Mouse (Mus musculus) brain, embryonic 18.5 days (tissue): ENCODE data around the gene Mical1.

Experiments
- DNase-seq: peaks from one replicate; pipeline ENCODE4 v3.0.0-alpha.2; 2012; ENCODE audit warnings: low read depth, low spot score

The Mical1 gene

GRCm38 (mm10) chr10:41477278-41478181 lies 1.4 kb downstream of the Mical1 start:
- DNase-seq = no peak

DNA sequence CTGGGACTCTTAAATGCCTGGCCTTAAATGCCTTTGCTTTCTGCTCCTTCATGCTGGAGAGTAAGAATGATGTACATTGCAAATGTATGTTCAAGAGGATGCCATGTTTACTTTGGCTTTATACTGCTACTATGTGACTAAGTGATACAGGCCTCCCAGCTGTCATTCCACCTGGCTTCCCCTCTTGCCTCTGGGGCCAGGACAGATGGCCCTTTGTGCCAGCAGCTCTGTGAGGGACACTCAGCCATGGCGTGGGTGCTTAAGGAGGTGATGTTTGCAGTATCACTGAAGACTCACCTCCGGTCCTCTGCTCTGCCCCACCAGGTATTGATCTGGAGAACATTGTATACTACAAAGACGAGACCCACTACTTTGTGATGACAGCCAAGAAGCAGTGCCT lies 3.8 kb downstream of the Mical1 start:
- DNase-seq = no peak

DNA sequence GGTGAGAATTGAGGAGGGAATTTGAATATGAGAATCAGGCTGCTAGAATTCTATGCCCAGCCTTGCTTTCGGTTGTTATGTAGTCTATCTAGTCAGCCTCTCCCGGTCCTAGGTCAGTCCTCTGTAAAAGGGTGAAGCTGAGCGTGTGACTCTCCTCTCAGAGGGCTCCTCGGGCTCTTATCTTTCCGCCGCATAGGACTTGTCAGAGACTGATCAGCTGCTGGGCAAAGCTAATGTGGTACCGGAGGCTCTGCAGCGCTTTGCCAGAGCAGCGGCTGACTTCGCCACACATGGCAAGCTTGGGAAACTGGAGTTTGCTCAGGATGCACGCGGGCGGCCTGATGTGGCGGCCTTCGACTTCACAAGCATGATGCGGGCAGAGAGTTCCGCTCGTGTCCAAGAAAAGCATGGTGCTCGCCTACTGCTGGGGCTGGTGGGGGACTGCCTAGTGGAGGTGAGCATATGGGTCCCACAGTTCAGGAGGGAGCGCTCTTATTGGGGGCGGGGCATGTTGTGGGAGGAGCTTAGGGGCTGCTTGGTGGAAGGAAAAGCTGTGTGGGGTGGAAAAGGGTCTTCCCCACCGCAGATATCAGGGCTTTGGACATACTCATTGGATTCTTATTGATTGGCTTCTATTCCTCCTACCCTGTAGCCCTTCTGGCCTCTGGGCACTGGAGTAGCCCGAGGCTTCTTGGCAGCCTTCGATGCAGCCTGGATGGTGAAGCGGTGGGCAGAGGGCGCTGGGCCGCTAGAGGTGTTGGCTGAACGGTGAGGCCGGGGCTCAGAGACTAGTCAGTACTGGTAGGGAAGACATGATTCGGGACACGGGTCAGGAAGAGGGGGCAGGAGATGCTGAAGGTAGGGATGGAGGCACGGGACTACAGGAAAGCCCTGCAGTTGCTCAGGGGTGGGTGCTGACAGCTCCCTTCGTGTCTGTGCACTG lies 5.1 kb downstream of the Mical1 start:
- no peak for DNase-seq

DNA sequence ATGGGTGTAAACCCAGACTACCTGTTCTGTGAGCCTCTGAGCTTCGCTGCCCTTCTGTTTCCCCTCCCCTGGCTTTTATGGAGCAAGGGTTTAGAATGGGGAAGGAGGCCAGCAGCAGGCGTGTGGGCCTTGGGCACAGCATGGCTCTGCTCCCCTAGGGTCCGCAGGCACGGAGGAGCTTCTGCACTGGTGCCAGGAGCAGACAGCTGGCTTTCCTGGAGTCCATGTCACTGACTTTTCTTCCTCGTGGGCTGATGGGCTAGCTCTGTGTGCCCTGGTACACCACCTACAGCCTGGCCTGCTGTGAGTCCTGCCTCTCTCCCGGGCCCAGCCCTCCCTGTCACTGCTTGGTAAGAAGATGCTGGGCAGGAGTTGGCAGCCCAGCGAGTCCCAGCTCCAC lies 6.3 kb downstream of the Mical1 start:
- DNase-seq = no peak

DNA sequence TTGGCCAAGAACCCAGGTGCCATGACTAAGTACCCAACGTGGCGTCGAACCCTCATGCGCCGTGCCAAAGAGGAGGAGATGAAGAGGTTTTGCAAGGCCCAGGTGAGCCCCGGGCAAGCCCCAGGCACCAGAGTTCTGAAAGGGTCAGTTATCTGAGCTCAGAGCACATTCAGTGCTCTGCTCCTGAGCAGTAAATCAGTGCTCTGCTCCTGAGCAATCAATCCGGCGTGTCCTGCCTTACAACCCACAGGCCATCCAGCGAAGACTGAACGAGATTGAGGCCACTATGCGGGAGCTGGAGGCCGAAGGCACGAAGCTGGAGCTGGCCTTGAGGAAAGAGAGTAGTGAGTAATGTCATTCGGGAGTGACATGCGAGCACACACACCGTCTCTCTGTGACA lies 9.7 kb downstream of the Mical1 start:
- DNase-seq = no peak

- DNase-seq = no peak
These were observed 10.5 kb downstream of the Mical1 start for GRCm38 (mm10) chr10:41486506-41487170.

DNA sequence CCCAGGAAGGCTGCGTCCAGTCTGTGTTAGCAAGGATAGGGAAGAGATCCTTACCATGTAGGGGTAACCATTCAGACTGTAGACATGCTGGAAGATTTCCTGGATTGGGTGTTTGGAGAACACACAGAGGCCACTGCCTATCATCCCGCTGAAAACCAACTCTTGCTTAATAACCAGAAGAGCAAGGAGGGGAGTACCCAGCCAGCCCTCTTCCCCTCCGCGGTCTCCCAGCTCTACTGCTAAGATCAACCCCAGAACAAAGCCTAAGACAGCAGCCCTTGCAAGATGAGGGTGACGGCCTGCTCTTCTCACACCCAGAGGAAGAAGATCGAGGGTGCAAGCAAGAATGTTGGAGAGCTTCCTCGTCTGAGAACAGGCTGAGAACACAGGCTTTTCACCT lies 12.8 kb downstream of the Mical1 start:
- no peak for DNase-seq

- no peak for DNase-seq
These were observed 13.2 kb downstream of the Mical1 start for GRCm38 (mm10) chr10:41489294-41489693.

GRCm38 (mm10) chr10:41489708-41490517 lies 13.8 kb downstream of the Mical1 start, which contains the start of the genes Smpd2 and Ppil6:
Gene Smpd2, minus strand, starts transcription at chr10:41490369.
Gene Ppil6, plus strand, starts transcription at chr10:41490439.
- DNase-seq = peak; percentile 83

DNA sequence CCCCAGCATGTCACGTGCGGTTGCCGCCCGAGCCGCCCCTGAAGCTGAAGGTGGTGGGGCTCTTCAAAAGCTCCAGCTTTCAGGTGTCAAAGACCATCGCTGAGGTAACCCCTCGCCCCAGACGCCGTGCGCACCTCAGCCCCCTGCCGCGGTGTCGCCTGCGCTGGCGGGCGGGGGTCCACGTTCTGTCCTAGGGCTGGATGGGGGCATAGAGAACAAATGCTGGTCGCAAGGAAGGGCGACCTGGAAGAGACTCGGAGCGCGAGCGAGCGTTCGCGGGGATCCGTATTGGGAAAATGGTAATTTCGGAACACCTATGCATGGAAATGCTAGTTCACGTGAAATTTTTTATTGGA lies 14.4 kb downstream of the Mical1 start:
- DNase-seq = no peak

DNA sequence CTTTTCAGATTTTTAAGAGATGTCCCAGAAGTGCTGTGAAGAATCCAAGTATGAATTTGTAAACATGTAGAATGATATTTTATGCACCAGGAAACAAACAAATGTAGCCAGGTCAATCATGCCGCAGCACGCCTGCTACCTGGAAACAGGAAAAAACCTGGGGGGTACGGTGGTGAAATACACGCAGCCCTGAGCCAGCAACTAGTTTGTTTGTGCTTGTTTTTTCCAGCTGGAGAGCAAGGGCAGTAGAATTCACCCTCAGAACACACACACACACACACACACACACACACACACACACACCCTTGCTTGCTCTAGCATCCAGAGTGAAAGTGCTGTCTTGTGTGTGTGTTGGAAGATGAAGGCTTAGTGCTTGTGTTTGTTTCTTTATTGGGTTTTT lies 15.0 kb downstream of the Mical1 start:
- DNase-seq = no peak

GRCm38 (mm10) chr10:41500941-41501340 lies 24.8 kb downstream of the Mical1 start:
- DNase-seq = no peak

- DNase-seq = no peak
These were observed 28.9 kb downstream of the Mical1 start for GRCm38 (mm10) chr10:41504996-41505395.

DNA sequence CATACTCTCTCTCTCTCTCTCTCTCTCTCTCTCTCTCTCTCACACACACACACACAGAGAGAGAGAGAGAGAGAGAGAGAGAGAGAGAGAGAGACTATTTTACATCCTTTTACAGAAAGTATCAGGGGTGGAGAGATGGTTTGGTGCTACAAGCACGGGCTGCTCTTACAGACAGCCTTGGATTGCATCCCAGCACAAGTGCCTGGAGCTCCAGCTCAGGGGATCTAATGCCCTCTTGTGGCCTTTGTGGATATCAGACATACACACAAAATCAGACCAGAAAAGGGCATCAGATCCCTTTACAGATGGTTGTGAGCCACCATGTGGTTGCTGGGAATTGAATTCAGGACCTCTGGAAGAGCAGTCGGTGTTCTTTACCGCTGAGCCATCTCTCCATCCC lies 29.3 kb downstream of the Mical1 start:
- DNase-seq = peak; percentile 69

DNA sequence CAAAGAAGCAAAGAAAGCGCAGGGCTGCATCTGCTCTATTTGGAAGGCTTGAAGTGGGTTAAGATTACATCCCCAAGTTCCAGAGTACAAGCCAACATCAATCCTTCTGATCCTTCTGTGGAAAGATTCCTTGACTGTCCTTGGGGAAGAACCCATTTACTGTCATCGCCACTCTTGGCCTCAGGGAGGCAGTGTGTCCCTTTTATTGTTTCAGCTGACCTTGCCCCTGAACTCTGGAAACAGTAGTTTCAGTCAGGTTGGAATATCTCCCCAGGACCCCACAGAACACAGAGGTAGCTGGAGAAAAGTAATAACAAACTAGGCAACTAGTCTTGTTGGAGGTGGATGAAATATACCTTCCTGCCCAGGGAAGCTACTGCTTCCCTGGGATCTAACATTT lies 33.0 kb downstream of the Mical1 start:
- no peak for DNase-seq

- no peak for DNase-seq
These were observed 38.2 kb downstream of the Mical1 start for GRCm38 (mm10) chr10:41514301-41514700.

DNA sequence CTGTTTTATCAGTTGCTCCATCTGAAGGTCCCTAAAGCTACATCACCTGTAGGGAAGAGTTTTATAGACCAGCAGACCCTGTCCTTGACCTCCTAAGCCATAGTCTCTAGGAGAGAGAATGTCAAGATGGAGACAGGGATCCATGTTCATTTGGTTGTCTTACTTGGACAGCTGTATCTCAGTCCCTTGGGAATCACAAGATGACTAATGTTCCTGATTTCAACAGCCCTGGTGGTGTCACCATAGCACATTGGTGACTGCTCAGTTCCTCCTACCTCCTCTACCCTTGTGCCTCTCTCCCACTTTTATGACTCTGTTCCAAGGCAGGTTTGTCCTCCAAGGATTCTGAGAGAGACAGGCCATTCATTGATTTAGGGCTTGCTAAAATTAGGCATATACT lies 38.8 kb downstream of the Mical1 start:
- DNase-seq = no peak

DNA sequence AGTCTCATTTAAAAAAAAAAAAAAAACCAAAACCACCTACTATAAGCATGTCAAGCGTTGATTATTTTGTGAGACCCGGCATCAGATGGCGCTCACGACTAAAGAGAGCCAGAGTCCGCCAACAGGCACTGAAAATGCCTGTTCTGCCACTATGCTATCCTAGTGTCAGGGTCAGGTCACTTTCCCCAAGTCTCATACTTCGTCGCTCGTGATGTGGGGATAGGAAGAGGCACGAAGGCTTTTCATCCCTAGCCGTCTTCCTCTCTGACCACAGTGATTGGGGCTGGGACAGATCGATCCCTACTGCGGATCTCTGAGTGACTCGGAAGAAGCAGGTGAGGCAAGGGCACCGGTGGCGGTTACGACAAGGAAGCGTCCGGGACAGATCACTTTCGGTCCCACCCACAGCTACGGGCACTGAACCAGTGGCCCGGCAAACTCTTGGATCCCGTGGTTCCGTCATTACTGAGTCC lies 42.4 kb downstream of the Mical1 start:
- peak; percentile 49 for DNase-seq

- DNase-seq = peak; percentile 83
These were observed 43.0 kb downstream of the Mical1 start, which contains the start of gene Cd164 for GRCm38 (mm10) chr10:41518981-41519618. Gene Cd164, plus strand, starts transcription at chr10:41519414.
